Mouse (Mus musculus) CH12.LX (cell line): Measurements from ENCODE around the gene Agap3.

Experiments used
- BHLHE40 ChIP-seq: IDR thresholded peaks from 2 replicates; pipeline ENCODE4 v1.6.1; 2011; ENCODE audit warnings: mild to moderate bottlenecking, low read depth, low read length, improper control_type of control experiment
- CTCF ChIP-seq, 2 experiments: IDR thresholded peaks in 1 of 2; conservative IDR thresholded peaks in 1 of 2; 2 replicates each; pipeline ENCODE4 v1.5.1; 2011 to 2012; ENCODE audit warnings: low read depth in 2 of 2, low read length in 2 of 2, improper control_type of control experiment in 1 of 2, inconsistent platforms in 1 of 2, mild to moderate bottlenecking in 1 of 2, moderate library complexity in 1 of 2
- ELF1 ChIP-seq: IDR thresholded peaks from 2 replicates; pipeline ENCODE4 v1.6.1; 2014; ENCODE audit warnings: low read depth, mild to moderate bottlenecking, inconsistent platforms, low read length, improper control_type of control experiment
- EP300 ChIP-seq: IDR thresholded peaks from 2 replicates; pipeline ENCODE4 v1.6.1; 2011; ENCODE audit warnings: low read length, improper control_type of control experiment
- HCFC1 ChIP-seq: IDR thresholded peaks from 2 replicates; pipeline ENCODE4 v1.6.1; 2012; ENCODE audit warnings: low read depth, mild to moderate bottlenecking, inconsistent platforms, low read length, improper control_type of control experiment
- KAT2A ChIP-seq: IDR thresholded peaks from 2 replicates; pipeline ENCODE4 v1.6.1; 2012; ENCODE audit warnings: low read length, improper control_type of control experiment, inconsistent platforms; ENCODE audit not compliant: insufficient replicate concordance
- MAFK ChIP-seq: IDR thresholded peaks from 2 replicates; pipeline ENCODE4 v1.6.1; 2011; ENCODE audit warnings: low read length, improper control_type of control experiment; ENCODE audit not compliant: insufficient replicate concordance
- MAX ChIP-seq: IDR thresholded peaks from 2 replicates; pipeline ENCODE4 v1.6.1; 2011; ENCODE audit warnings: low read length, improper control_type of control experiment
- PAX5 ChIP-seq: IDR thresholded peaks from 2 replicates; pipeline ENCODE4 v1.6.1; 2012; ENCODE audit warnings: low read length, inconsistent platforms, mixed read lengths
- POLR2A ChIP-seq: IDR thresholded peaks from 2 replicates; pipeline ENCODE4 v1.6.1; 2011; ENCODE audit warnings: low read depth, mild to moderate bottlenecking, improper control_type of control experiment, low read length
- POLR2AphosphoS2 ChIP-seq: IDR thresholded peaks from 2 replicates; pipeline ENCODE4 v1.6.1; 2011; ENCODE audit warnings: low read depth, low read length, improper control_type of control experiment
- TBP ChIP-seq: conservative IDR thresholded peaks from 2 replicates; pipeline ENCODE4 v1.6.1; 2011; ENCODE audit warnings: low read depth, low read length, improper control_type of control experiment
- ZC3H11A ChIP-seq: IDR thresholded peaks from 2 replicates; pipeline ENCODE4 v1.6.1; 2012; ENCODE audit warnings: low read depth, mild to moderate bottlenecking, inconsistent platforms, low read length, improper control_type of control experiment
- ZNF384 ChIP-seq: IDR thresholded peaks from 2 replicates; pipeline ENCODE4 v1.6.1; 2012; ENCODE audit warnings: low read depth, low read length, improper control_type of control experiment, inconsistent platforms

DNA sequence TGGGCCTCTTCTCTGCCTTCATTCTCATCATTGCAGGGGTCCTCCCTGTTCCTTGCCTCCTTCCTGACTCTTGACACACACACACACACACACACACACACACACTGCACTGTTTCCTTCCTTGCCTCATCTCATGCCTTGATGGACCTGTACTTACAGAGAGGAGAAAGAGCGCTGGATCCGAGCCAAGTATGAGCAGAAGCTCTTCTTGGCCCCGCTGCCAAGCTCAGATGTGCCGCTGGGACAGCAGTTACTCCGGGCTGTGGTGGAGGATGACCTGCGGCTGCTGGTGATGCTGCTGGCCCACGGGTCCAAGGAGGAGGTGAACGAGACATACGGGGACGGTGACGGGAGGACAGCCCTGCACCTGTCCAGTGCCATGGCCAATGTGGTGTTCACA lies 48.9 kb downstream of the Agap3 start:
- TF ChIP-seq EP300 (no peak), POLR2A (no peak), CTCF (conservative IDR thresholded peaks at IDR 0.05 in 1 of 2, IDR thresholded peaks at IDR 0.05 in 1 of 2; ENCODE audit: low read depth in 2 of 2, low read length in 2 of 2) (no peak), ELF1 (no peak), PAX5 (no peak), ZNF384 (no peak), ZC3H11A (no peak), KAT2A (no peak), BHLHE40 (no peak), POLR2AphosphoS2 (no peak), TBP (no peak), MAX (no peak), HCFC1 (no peak), MAFK (no peak)
